Mouse (Mus musculus) cerebellum, adult 18-20 months (tissue): ENCODE results near the gene Tmem120b.
"Not testable (repeated sequence)": the region's sequence is repeated elsewhere in the genome, so short reads cannot be mapped to it uniquely, and the experiment has no call there.

Source experiments
- DNase-seq, 2 experiments: peaks; one replicate each; pipeline ENCODE4 v3.0.0; 2021

The Tmem120b gene

GRCm38 (mm10) chr5:123057366-123058250, 10.6 kb upstream of the Tmem120b start:
- DNase-seq = peak; percentile 99 to 100

GRCm38 (mm10) chr5:123058251-123059102, 9.7 kb upstream of the Tmem120b start:
- DNase-seq = no peak

- peak; percentile 43 to 53 for DNase-seq
Observed at GRCm38 (mm10) chr5:123059757-123060520, 8.3 kb upstream of the Tmem120b start.

GRCm38 (mm10) chr5:123060706-123061401, 7.4 kb upstream of the Tmem120b start:
- DNase-seq = no peak

- DNase-seq = not testable (repeated sequence)
Observed at GRCm38 (mm10) chr5:123061402-123061749, 6.8 kb upstream of the Tmem120b start.

- no peak for DNase-seq
Observed at GRCm38 (mm10) chr5:123063141-123063540, 5.1 kb upstream of the Tmem120b start.

GRCm38 (mm10) chr5:123064207-123064606, 4.0 kb upstream of the Tmem120b start:
- DNase-seq = peak; percentile 77 to 84

- no peak for DNase-seq
Observed at GRCm38 (mm10) chr5:123067395-123067995, 720 bp upstream of the Tmem120b start.

GRCm38 (mm10) chr5:123068714-123069113, 499 bp downstream of the Tmem120b start:
- DNase-seq = no peak

GRCm38 (mm10) chr5:123075576-123076418, 7.6 kb downstream of the Tmem120b start:
- peak; percentile 96 to 99 for DNase-seq

- DNase-seq = peak; percentile 33 to 35
Observed at GRCm38 (mm10) chr5:123076419-123077281, 8.4 kb downstream of the Tmem120b start.

GRCm38 (mm10) chr5:123079568-123079967, 11.4 kb downstream of the Tmem120b start:
- no peak for DNase-seq

- DNase-seq = no peak
Observed at GRCm38 (mm10) chr5:123080041-123080440, 11.8 kb downstream of the Tmem120b start.

GRCm38 (mm10) chr5:123080510-123080909, 12.3 kb downstream of the Tmem120b start:
- no peak for DNase-seq

GRCm38 (mm10) chr5:123083340-123084050, 15.3 kb downstream of the Tmem120b start:
- DNase-seq = peak; percentile 54 to 55

- no peak for DNase-seq
Observed at GRCm38 (mm10) chr5:123086501-123086900, 18.3 kb downstream of the Tmem120b start.

- DNase-seq = peak; percentile 52 to 65
Observed at GRCm38 (mm10) chr5:123088784-123089183, 20.6 kb downstream of the Tmem120b start.

GRCm38 (mm10) chr5:123090560-123091306, 22.5 kb downstream of the Tmem120b start:
- DNase-seq = no peak
